1 mouse cellular context compared by ENCODE assay signal in genomic region chr9:66646226-66646625, GRCm38 (mm10).
A peak's percentile ranks its signal among the peaks of the same experiment; 100 is the strongest.
TF ChIP-seq lines count a peak whose summit lies in the region.

No protein-coding gene starts in this region.

TF ChIP-seq in CH12.LX, 34 proteins besides CTCF, POLR2A, EP300 and RAD21 (continued from another document):
- TF ChIP-seq JUND (conservative IDR thresholded peaks at IDR 0.05; ENCODE audit: low read depth, low read length) (no peak), MEF2A (IDR thresholded peaks at IDR 0.05; ENCODE audit: borderline replicate concordance, low read depth, low read length) (no peak), ETS1 (conservative IDR thresholded peaks at IDR 0.05; ENCODE audit: low read depth, low read length) (no peak), CHD1 (IDR thresholded peaks at IDR 0.05; ENCODE audit: low read depth, low read length) (no peak), USF1 (IDR thresholded peaks at IDR 0.05; ENCODE audit: low read depth, low read length) (no peak), TBP (conservative IDR thresholded peaks at IDR 0.05; ENCODE audit: low read depth, low read length) (no peak), ZC3H11A (IDR thresholded peaks at IDR 0.05; ENCODE audit: low read depth, low read length) (peak; percentile 76), SIN3A (IDR thresholded peaks at IDR 0.05; ENCODE audit: low read length) (no peak), ZMIZ1 (IDR thresholded peaks at IDR 0.05; ENCODE audit: low read depth, low read length) (no peak), SMC3 (IDR thresholded peaks at IDR 0.05; ENCODE audit: low read depth, low read length) (peak; percentile 95), TCF12 (IDR thresholded peaks at IDR 0.05; ENCODE audit: low read depth, low read length) (peak; percentile 30; the same call in 1 of the 2 replicates), ELF1 (IDR thresholded peaks at IDR 0.05; ENCODE audit: low read depth, low read length) (no peak), HCFC1 (IDR thresholded peaks at IDR 0.05; ENCODE audit: low read depth, low read length) (no peak; the same call in 1 of the 2 replicates), GABPA (IDR thresholded peaks at IDR 0.05; ENCODE audit: insufficient replicate concordance, low read depth, low read length) (no peak), CHD2 (IDR thresholded peaks at IDR 0.05; ENCODE audit: low read length) (no peak), MAFK (IDR thresholded peaks at IDR 0.05; ENCODE audit: insufficient replicate concordance, low read length) (no peak), MAX (IDR thresholded peaks at IDR 0.05; ENCODE audit: low read length) (peak; percentile 87)
